In the genomic region with DNA sequence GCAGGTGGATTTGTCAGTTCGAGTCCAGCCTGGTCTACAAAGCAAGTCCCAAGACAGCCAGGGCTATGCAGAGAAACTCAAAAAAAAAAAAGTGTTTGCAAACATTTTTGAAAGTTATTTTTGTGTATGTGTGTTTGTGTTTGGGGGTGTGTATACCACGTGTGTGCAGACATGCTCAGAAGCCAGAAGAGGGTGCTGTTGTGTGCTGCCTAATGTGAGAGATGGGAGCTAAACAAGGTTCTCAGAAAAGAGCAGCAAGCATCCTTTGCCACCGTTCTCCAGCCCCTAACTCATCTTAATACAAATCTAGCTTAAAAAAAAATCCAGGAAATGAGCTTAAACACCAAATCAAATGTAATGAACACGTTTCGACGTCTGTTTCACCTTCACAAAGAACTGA, we compare ENCODE assay signal across 20 mouse cellular contexts.
DNase-seq lines count a peak whose midpoint lies in the region; ATAC-seq and TF ChIP-seq lines count a peak whose summit lies in the region.
"Had no signal": no experiment of that assay in that cellular context is flagged by ENCODE, and none has a peak within 500 bp of the region (broad histone marks: within the 10 kb centered on the region; RNA-seq: fewer than 3 reads in every experiment).

No protein-coding gene starts in this region.

- WGBS in kidney, adult 2 months = 91% methylated on average over 6 of the region's 6 CpGs
- WGBS in lung, postnatal 0 days = 90% methylated on average over 6 of the region's 6 CpGs
- WGBS in stomach, postnatal 0 days = 86% methylated on average over 6 of the region's 6 CpGs

- ATAC-seq in lung, postnatal 0 days = no peak
- no peak for ATAC-seq in stomach, postnatal 0 days (ENCODE audit: low FRiP score, low TSS enrichment)
- ATAC-seq: forebrain, embryonic 14.5 days had no signal

- intact Hi-C loops in left cerebral cortex, postnatal 25 days (cut with DNase I) = no loop called here

- no peaks in the 10 kb centered on the region for H3K27me3 ChIP-seq in kidney, adult 2 months (replicated peaks; ENCODE audit: control insufficient read depth, insufficient read depth, low read length)
- H3K27me3 ChIP-seq in lung, postnatal 0 days (replicated peaks; ENCODE audit: insufficient read depth, low read length) = no peaks in the 10 kb centered on the region
- H3K27me3 ChIP-seq in stomach, postnatal 0 days (ENCODE audit: control insufficient read depth, insufficient read depth, low read length) = no peaks in the 10 kb centered on the region
- H3K27me3 ChIP-seq: heart, embryonic 15.5 days; hindbrain, embryonic 12.5 days; limb, embryonic 15.5 days; neural tube, embryonic 13.5 days had no signal

- no peak overlapping the region for H3K27ac ChIP-seq in kidney, adult 2 months (ENCODE audit: insufficient read depth, low read depth, low read length)
- no peak overlapping the region for H3K27ac ChIP-seq in lung, postnatal 0 days (ENCODE audit: low read length)
- no peak overlapping the region for H3K27ac ChIP-seq in ES-E14 (ENCODE audit: insufficient read depth, low read depth, low read length, poor library complexity, severe bottlenecking)
- no peak overlapping the region for H3K27ac ChIP-seq in stomach, postnatal 0 days (replicated peaks)
- H3K27ac ChIP-seq: hindbrain, embryonic 12.5 days; limb, embryonic 15.5 days; midbrain, embryonic 10.5 days; neural tube, embryonic 13.5 days had no signal

- no peak overlapping the region for H3K4me2 ChIP-seq in lung, postnatal 0 days (replicated peaks; ENCODE audit: low read depth, low read length)
- H3K4me2 ChIP-seq in stomach, postnatal 0 days (replicated peaks; ENCODE audit: low read depth) = no peak overlapping the region
- H3K4me2 ChIP-seq: heart, embryonic 15.5 days; hindbrain, embryonic 12.5 days; limb, embryonic 15.5 days; neural tube, embryonic 13.5 days had no signal

- no peaks in the 10 kb centered on the region for H3K9me3 ChIP-seq in lung, postnatal 0 days (ENCODE audit: low read length)
- no peaks in the 10 kb centered on the region for H3K9me3 ChIP-seq in ES-E14 (ENCODE audit: control insufficient read depth, insufficient read depth, low read depth, low read length)
- H3K9me3 ChIP-seq in stomach, postnatal 0 days (ENCODE audit: control insufficient read depth, low read length) = no peaks in the 10 kb centered on the region
- H3K9me3 ChIP-seq: G1E; heart, embryonic 15.5 days; hindbrain, embryonic 12.5 days; limb, embryonic 15.5 days; midbrain, embryonic 10.5 days; neural tube, embryonic 13.5 days had no signal

- H3K4me3 ChIP-seq in kidney, adult 2 months (ENCODE audit: insufficient read depth, low read depth, low read length) = no peak overlapping the region
- H3K4me3 ChIP-seq in lung, postnatal 0 days (ENCODE audit: low read depth, low read length) = no peak overlapping the region
- H3K4me3 ChIP-seq in ES-E14 (ENCODE audit: insufficient read depth in 1 of 2, low read depth in 1 of 2, low read length in 2 of 2, poor library complexity in 1 of 2, severe bottlenecking in 1 of 2) = no peak overlapping the region
- H3K4me3 ChIP-seq in stomach, postnatal 0 days (ENCODE audit: low read depth, low read length) = no peak overlapping the region
- H3K4me3 ChIP-seq: heart, embryonic 15.5 days; hindbrain, embryonic 12.5 days; limb, embryonic 15.5 days; midbrain, embryonic 10.5 days; neural tube, embryonic 13.5 days had no signal

- TF ChIP-seq EP300 in lung, postnatal 0 days (IDR thresholded peaks at IDR 0.05) = no peak
- TF ChIP-seq EP300 in stomach, postnatal 0 days (optimal IDR thresholded peaks at IDR 0.05) = no peak

- TF ChIP-seq POLR2A in kidney, adult 2 months (IDR thresholded peaks at IDR 0.05; ENCODE audit: low read depth, low read length) = no peak

- no peak overlapping the region for H3K9ac ChIP-seq in lung, postnatal 0 days (replicated peaks; ENCODE audit: low read depth)
- no peak overlapping the region for H3K9ac ChIP-seq in ES-E14 (ENCODE audit: insufficient read depth, low read depth, low read length, poor library complexity, severe bottlenecking)
- no peak overlapping the region for H3K9ac ChIP-seq in stomach, postnatal 0 days (ENCODE audit: low read length)
- H3K9ac ChIP-seq: heart, embryonic 15.5 days; hindbrain, embryonic 12.5 days; limb, embryonic 15.5 days; neural tube, embryonic 13.5 days had no signal

- peak; percentile 38 for TF ChIP-seq CTCF in kidney, adult 2 months (conservative IDR thresholded peaks at IDR 0.05; ENCODE audit: insufficient read depth, insufficient read length, low read depth, low read length)
- peak; percentile 45 for TF ChIP-seq CTCF in lung, postnatal 0 days (IDR thresholded peaks at IDR 0.05)
- peak; percentile 62 for TF ChIP-seq CTCF in stomach, postnatal 0 days (IDR thresholded peaks at IDR 0.05; ENCODE audit: low read depth)

- no peaks in the 10 kb centered on the region for H3K36me3 ChIP-seq in kidney, adult 2 months (ENCODE audit: control insufficient read depth, insufficient read depth, low read length)
- no peaks in the 10 kb centered on the region for H3K36me3 ChIP-seq in lung, postnatal 0 days (ENCODE audit: insufficient read depth, low read length)
- no peaks in the 10 kb centered on the region for H3K36me3 ChIP-seq in ES-E14 (ENCODE audit: control insufficient read depth, insufficient read depth, low read length, poor library complexity, severe bottlenecking)
- no peaks in the 10 kb centered on the region for H3K36me3 ChIP-seq in stomach, postnatal 0 days (ENCODE audit: control insufficient read depth, insufficient read depth, low read length)
- H3K36me3 ChIP-seq: G1E; heart, embryonic 15.5 days; hindbrain, embryonic 12.5 days; limb, embryonic 15.5 days; midbrain, embryonic 10.5 days; neural tube, embryonic 13.5 days had no signal

- in situ Hi-C loops in ES-E14 (cut with MboI; ENCODE audit: low sequenced_read_pairs in 2 of 2, unreplicated experiment in 2 of 2) = no loop called here

- no peaks in the 10 kb centered on the region for H3K4me1 ChIP-seq in kidney, adult 2 months (ENCODE audit: control insufficient read depth, insufficient read depth, low read length)
- no peaks in the 10 kb centered on the region for H3K4me1 ChIP-seq in lung, postnatal 0 days (ENCODE audit: insufficient read depth, low read depth, low read length)
- H3K4me1 ChIP-seq in ES-E14 (ENCODE audit: control insufficient read depth in 2 of 2, insufficient read depth in 2 of 2, low read length in 2 of 2, poor library complexity in 1 of 2) = peaks cover 4 to 18% of the 10 kb centered on the region in 2 experiments; a peak in 2 of 4 replicates
- H3K4me1 ChIP-seq in stomach, postnatal 0 days (replicated peaks; ENCODE audit: control insufficient read depth, insufficient read depth) = no peaks in the 10 kb centered on the region
- H3K4me1 ChIP-seq: hindbrain, embryonic 12.5 days; midbrain, embryonic 10.5 days; neural tube, embryonic 13.5 days had no signal

- no peak for DNase-seq in kidney, adult 2 months
- DNase-seq in kidney, adult 9 months = no peak
- DNase-seq in lung, postnatal 0 days (ENCODE audit: low spot score) = no peak
- DNase-seq in lung, postnatal 36 days = no peak
- no peak for DNase-seq in ES-E14 (ENCODE audit: low read depth, low spot score)
- no peak for DNase-seq in stomach, postnatal 0 days (ENCODE audit: low spot score)
- DNase-seq in left cerebral cortex, postnatal 25 days (ENCODE audit: low spot score in 2 of 2) = no peak
- DNase-seq: adrenal gland, adult 2 months; cerebellum, adult 18-20 months; cerebellum, postnatal 36 days; heart, adult 11 months; kidney, postnatal 25 days; thymus, postnatal 36 days had no signal

TF ChIP-seq in ES-E14, 5 proteins besides CTCF, POLR2A, EP300 and RAD21:
- TF ChIP-seq CHD2 (IDR thresholded peaks at IDR 0.05; ENCODE audit: low read depth, low read length) = no peak
- TF ChIP-seq MAFK (IDR thresholded peaks at IDR 0.05; ENCODE audit: insufficient read depth, low read depth, low read length) = no peak
- TF ChIP-seq ZC3H11A (IDR thresholded peaks at IDR 0.05; ENCODE audit: borderline replicate concordance, low read depth, low read length) = 0 out of 2 replicates have a peak, but pooled peaks have one; percentile 29
TF ChIP-seq in ES-E14: peak in this region for 1.
